Mouse (Mus musculus): ENCODE data around the gene Sco1. TPM values are rescaled to one million over a fixed set of nuclear protein-coding genes. Genes with fewer than 3 reads are reported as not detected.
"Not testable (repeated sequence)": the region's sequence is repeated elsewhere in the genome, so short reads cannot be mapped to it uniquely, and the experiment has no call there.

Sco1 gene
- polyA plus RNA-seq, 1 experiment from 2014 or later = 8.2 TPM

GRCm38 (mm10) chr11:67086467-67087164 is 34.1 kb downstream of the Sco1 start:
- Histone ChIP-seq H3K4me3 (replicated peaks) (no peak overlapping the region), H3K36me3 (no peaks in the 10 kb centered on the region), H3K9me3 (replicated peaks) (no peaks in the 10 kb centered on the region), H3K27me3 (peaks cover 29% of the 10 kb centered on the region), H3K4me2 (no peak overlapping the region), H3K9ac (no peak overlapping the region), H3K4me1 (replicated peaks) (no peaks in the 10 kb centered on the region), H3K27ac (no peak overlapping the region)
- no peak for DNase-seq
- no peak for ATAC-seq (ENCODE audit: low read depth)
- 49% methylated on average over 9 of the region's 9 CpGs for WGBS (ENCODE audit: insufficient replicate concordance)

- Histone ChIP-seq H3K27ac (no peak overlapping the region), H3K4me3 (replicated peaks) (no peak overlapping the region), H3K9me3 (replicated peaks) (no peaks in the 10 kb centered on the region), H3K27me3 (peaks cover 29% of the 10 kb centered on the region), H3K36me3 (no peaks in the 10 kb centered on the region), H3K4me1 (replicated peaks) (no peaks in the 10 kb centered on the region), H3K4me2 (no peak overlapping the region), H3K9ac (no peak overlapping the region)
- WGBS (ENCODE audit: insufficient replicate concordance) = 73% methylated on average over 12 of the region's 12 CpGs
- no peak for DNase-seq
- ATAC-seq (ENCODE audit: low read depth) = no peak
Measured at GRCm38 (mm10) chr11:67087225-67087624, 34.8 kb downstream of the Sco1 start.

GRCm38 (mm10) chr11:67092354-67092753 is 39.9 kb downstream of the Sco1 start:
- not testable (repeated sequence) for ATAC-seq (ENCODE audit: low read depth); H3K9ac ChIP-seq; H3K36me3 ChIP-seq; H3K9me3 ChIP-seq (replicated peaks); H3K27ac ChIP-seq; H3K4me2 ChIP-seq; H3K4me1 ChIP-seq (replicated peaks); H3K4me3 ChIP-seq (replicated peaks); DNase-seq
- H3K27me3 ChIP-seq = peaks cover 24% of the 10 kb centered on the region; the same call in 1 of the 2 replicates
- 76% methylated on average over 12 of the region's 12 CpGs for WGBS (ENCODE audit: insufficient replicate concordance)

- Histone ChIP-seq H3K4me1 (replicated peaks) (no peaks in the 10 kb centered on the region), H3K4me2 (no peak overlapping the region), H3K4me3 (replicated peaks) (no peak overlapping the region), H3K27ac (no peak overlapping the region), H3K27me3 (peaks cover 24% of the 10 kb centered on the region; the same call in 1 of the 2 replicates), H3K9ac (no peak overlapping the region), H3K9me3 (replicated peaks) (no peaks in the 10 kb centered on the region), H3K36me3 (no peaks in the 10 kb centered on the region)
- DNase-seq = no peak
- ATAC-seq (ENCODE audit: low read depth) = no peak
- WGBS (ENCODE audit: insufficient replicate concordance) = 59% methylated on average over 9 of the region's 9 CpGs
Measured at GRCm38 (mm10) chr11:67093201-67093600, 40.7 kb downstream of the Sco1 start.

- Histone ChIP-seq H3K36me3 (no peaks in the 10 kb centered on the region), H3K9me3 (replicated peaks) (no peaks in the 10 kb centered on the region), H3K4me1 (replicated peaks) (no peaks in the 10 kb centered on the region), H3K4me2 (no peak overlapping the region), H3K27ac (no peak overlapping the region), H3K4me3 (replicated peaks) (no peak overlapping the region), H3K27me3 (peaks cover 24% of the 10 kb centered on the region; the same call in 1 of the 2 replicates), H3K9ac (no peak overlapping the region)
- DNase-seq (no peak), ATAC-seq (ENCODE audit: low read depth) (no peak)
- 83% methylated on average over 5 of the region's 5 CpGs for WGBS (ENCODE audit: insufficient replicate concordance)
Measured at GRCm38 (mm10) chr11:67093652-67094051, 41.2 kb downstream of the Sco1 start.

- no peak overlapping the region for H3K4me3 ChIP-seq (replicated peaks)
- H3K36me3 ChIP-seq = no peaks in the 10 kb centered on the region
- H3K27me3 ChIP-seq = peaks cover 26% of the 10 kb centered on the region
- no peaks in the 10 kb centered on the region for H3K9me3 ChIP-seq (replicated peaks)
- WGBS (ENCODE audit: insufficient replicate concordance) = 53% methylated on average over 29 of the region's 29 CpGs
- no peak overlapping the region for H3K9ac ChIP-seq
- ATAC-seq (ENCODE audit: low read depth) (no peak), DNase-seq (no peak)
- H3K4me2 ChIP-seq = no peak overlapping the region
- no peaks in the 10 kb centered on the region for H3K4me1 ChIP-seq (replicated peaks)
- no peak overlapping the region for H3K27ac ChIP-seq
Measured at GRCm38 (mm10) chr11:67094470-67094869, 42.0 kb downstream of the Sco1 start.

GRCm38 (mm10) chr11:67097709-67098108 is 45.2 kb downstream of the Sco1 start:
- H3K9me3 ChIP-seq (replicated peaks) = no peaks in the 10 kb centered on the region
- no peak for DNase-seq
- no peaks in the 10 kb centered on the region for H3K36me3 ChIP-seq
- H3K4me2 ChIP-seq = no peak overlapping the region
- WGBS (ENCODE audit: insufficient replicate concordance) = 73% methylated on average over 10 of the region's 10 CpGs
- ATAC-seq (ENCODE audit: low read depth) = no peak
- H3K4me1 ChIP-seq (replicated peaks) = no peaks in the 10 kb centered on the region
- no peak overlapping the region for H3K4me3 ChIP-seq (replicated peaks)
- H3K27ac ChIP-seq = no peak overlapping the region
- no peak overlapping the region for H3K9ac ChIP-seq
- peaks cover 30% of the 10 kb centered on the region for H3K27me3 ChIP-seq

- no peak for ATAC-seq (ENCODE audit: low read depth)
Measured at GRCm38 (mm10) chr11:67098427-67098826, 46.0 kb downstream of the Sco1 start.

GRCm38 (mm10) chr11:67099241-67099640 is 46.8 kb downstream of the Sco1 start:
- Histone ChIP-seq H3K9ac (no peak overlapping the region), H3K4me1 (replicated peaks) (no peaks in the 10 kb centered on the region), H3K4me2 (no peak overlapping the region), H3K9me3 (replicated peaks) (no peaks in the 10 kb centered on the region), H3K36me3 (no peaks in the 10 kb centered on the region), H3K27ac (no peak overlapping the region), H3K27me3 (peaks cover 21% of the 10 kb centered on the region), H3K4me3 (replicated peaks) (no peak overlapping the region)
- DNase-seq = no peak
- 82% methylated on average over 16 of the region's 16 CpGs for WGBS (ENCODE audit: insufficient replicate concordance)
- ATAC-seq (ENCODE audit: low read depth) = no peak

More at GRCm38 (mm10) chr11:67098427-67098826, 46.0 kb downstream of the Sco1 start:
- no peak for DNase-seq
- Histone ChIP-seq H3K4me3 (replicated peaks) (no peak overlapping the region), H3K9ac (no peak overlapping the region), H3K27ac (no peak overlapping the region), H3K27me3 (peaks cover 26% of the 10 kb centered on the region), H3K4me2 (no peak overlapping the region), H3K4me1 (replicated peaks) (no peaks in the 10 kb centered on the region), H3K9me3 (replicated peaks) (no peaks in the 10 kb centered on the region), H3K36me3 (no peaks in the 10 kb centered on the region)
- WGBS (ENCODE audit: insufficient replicate concordance) = 67% methylated on average over 11 of the region's 11 CpGs

- H3K4me1 ChIP-seq (replicated peaks) = no peaks in the 10 kb centered on the region
- no peak for ATAC-seq (ENCODE audit: low read depth)
- H3K36me3 ChIP-seq = no peaks in the 10 kb centered on the region
- H3K9me3 ChIP-seq (replicated peaks) = no peaks in the 10 kb centered on the region
- no peak overlapping the region for H3K4me3 ChIP-seq (replicated peaks)
- H3K27me3 ChIP-seq = peaks cover 14% of the 10 kb centered on the region
- no peak overlapping the region for H3K4me2 ChIP-seq
- no peak overlapping the region for H3K27ac ChIP-seq
- H3K9ac ChIP-seq = no peak overlapping the region
- 25% methylated on average over 6 of the region's 6 CpGs for WGBS (ENCODE audit: insufficient replicate concordance)
- no peak for DNase-seq
Measured at GRCm38 (mm10) chr11:67100169-67100568, 47.7 kb downstream of the Sco1 start.

- DNase-seq (no peak), ATAC-seq (ENCODE audit: low read depth) (no peak)
Measured at GRCm38 (mm10) chr11:67101713-67102112, 49.2 kb downstream of the Sco1 start.

GRCm38 (mm10) chr11:67103256-67103655 is 50.8 kb downstream of the Sco1 start:
- DNase-seq (no peak), ATAC-seq (ENCODE audit: low read depth) (no peak)

More at GRCm38 (mm10) chr11:67101713-67102112, 49.2 kb downstream of the Sco1 start:
- H3K27ac ChIP-seq = no peak overlapping the region
- no peak overlapping the region for H3K4me2 ChIP-seq
- H3K4me1 ChIP-seq (replicated peaks) = no peaks in the 10 kb centered on the region
- peaks cover 9% of the 10 kb centered on the region for H3K27me3 ChIP-seq
- no peaks in the 10 kb centered on the region for H3K9me3 ChIP-seq (replicated peaks)
- H3K4me3 ChIP-seq (replicated peaks) = no peak overlapping the region
- H3K9ac ChIP-seq = no peak overlapping the region
- no peaks in the 10 kb centered on the region for H3K36me3 ChIP-seq
- 20% methylated on average over 7 of the region's 8 CpGs for WGBS (ENCODE audit: insufficient replicate concordance)

More at GRCm38 (mm10) chr11:67103256-67103655, 50.8 kb downstream of the Sco1 start:
- no peak overlapping the region for H3K4me2 ChIP-seq
- no peaks in the 10 kb centered on the region for H3K4me1 ChIP-seq (replicated peaks)
- no peaks in the 10 kb centered on the region for H3K9me3 ChIP-seq (replicated peaks)
- H3K27me3 ChIP-seq = peaks cover 12% of the 10 kb centered on the region
- H3K9ac ChIP-seq = no peak overlapping the region
- WGBS (ENCODE audit: insufficient replicate concordance) = 58% methylated on average over 9 of the region's 9 CpGs
- H3K27ac ChIP-seq = no peak overlapping the region
- H3K4me3 ChIP-seq (replicated peaks) = no peak overlapping the region
- no peaks in the 10 kb centered on the region for H3K36me3 ChIP-seq

Data from liver, embryonic 13.5 days (tissue).